Mouse (Mus musculus) layer of hippocampus, adult 2 months (tissue): ENCODE measurements at regions not wholly inside any gene's neighbourhood (a gene's known extent, or its start where the extent isn't known, plus 50 kb on each side); places are given as distances from the start of the nearest gene placed in this dataset.

Experiments used
- DNase-seq, 2 experiments: peaks; one replicate each; pipeline ENCODE4 v3.0.0; 2022; ENCODE audit warnings: low spot score in 2 of 2
- H3K27ac ChIP-seq: fragments of 200-600 bp; 2 replicates; pipeline ENCODE4 v1.8.1; 2022
- H3K4me3 ChIP-seq: fragments of 200-600 bp; 2 replicates; pipeline ENCODE4 v1.8.1; 2022; ENCODE audit warnings: mild to moderate bottlenecking
- CTCF ChIP-seq: fragments of 200-600 bp; conservative IDR thresholded peaks from 2 replicates; pipeline ENCODE4 v1.8.1; 2022; ENCODE audit warnings: antibody characterized with exemption, mild to moderate bottlenecking, moderate library complexity

DNA sequence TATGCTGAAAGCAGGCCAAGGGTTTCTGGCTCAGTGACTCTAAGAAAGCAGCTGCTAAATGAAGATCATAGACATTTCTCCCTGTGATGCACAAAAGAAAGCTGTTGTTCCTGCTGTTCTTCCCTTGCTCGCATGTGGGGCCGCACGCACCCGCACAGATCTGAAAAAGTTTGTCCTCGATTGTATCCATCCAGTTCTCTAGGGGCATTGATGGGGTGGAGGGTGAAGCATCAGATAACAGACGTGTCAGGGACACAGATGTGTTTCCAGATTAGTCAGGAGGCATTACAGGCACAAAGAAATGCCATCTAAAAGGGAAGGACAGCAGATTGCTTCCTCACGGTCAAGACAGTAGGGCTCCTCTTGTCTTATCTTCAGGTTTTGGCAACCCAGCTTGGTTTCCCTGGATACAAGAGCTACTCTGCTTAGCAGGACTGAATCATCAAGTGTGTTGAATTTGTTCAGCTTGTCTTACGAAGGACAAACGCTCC is 2001.3 kb downstream of the Pcdh9 start:
- peak in 1 of 2 experiments; percentile 30 for DNase-seq
- no peak overlapping the region for H3K4me3 ChIP-seq
- TF ChIP-seq CTCF, result no peak
- H3K27ac ChIP-seq, result peak overlapping the region; percentile 25; the same call in 1 of the 2 replicates

DNA sequence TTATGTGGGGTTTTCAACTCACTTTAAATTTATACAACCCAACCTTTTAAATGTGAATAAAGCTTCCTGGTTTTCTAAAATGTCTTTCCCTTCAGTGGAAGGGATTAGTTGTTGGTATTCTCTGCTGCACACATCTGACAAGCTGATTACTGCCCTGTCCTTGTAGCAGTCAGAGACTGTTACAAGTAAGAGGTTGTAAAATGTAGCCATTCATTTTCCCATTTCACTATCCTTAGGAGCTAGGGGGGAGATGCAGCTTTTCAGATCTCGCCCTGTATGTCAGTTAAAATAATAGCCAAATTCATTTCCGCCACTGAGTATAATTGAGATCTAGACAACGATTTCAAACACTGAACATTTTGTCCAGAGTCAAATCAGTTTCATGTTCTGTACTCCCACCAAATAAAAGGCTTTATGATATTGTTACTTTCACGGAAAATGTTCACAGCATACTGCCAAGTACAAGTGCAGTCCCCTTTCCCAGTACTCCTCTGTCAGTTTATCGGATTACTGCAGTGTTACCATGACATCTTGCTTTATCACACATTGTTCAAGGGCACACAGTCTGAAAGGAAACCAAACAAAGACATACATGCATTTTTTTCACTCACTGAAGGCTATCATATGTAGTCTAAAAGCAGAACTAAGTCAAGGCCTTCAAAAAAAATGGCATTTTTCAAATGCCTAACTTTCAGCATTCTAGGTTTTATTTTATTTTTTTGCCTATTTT is 2024.4 kb downstream of the Pcdh9 start:
- H3K27ac ChIP-seq, result no peak overlapping the region
- TF ChIP-seq CTCF, result no peak
- no peak for DNase-seq
- H3K4me3 ChIP-seq, result no peak overlapping the region

DNA sequence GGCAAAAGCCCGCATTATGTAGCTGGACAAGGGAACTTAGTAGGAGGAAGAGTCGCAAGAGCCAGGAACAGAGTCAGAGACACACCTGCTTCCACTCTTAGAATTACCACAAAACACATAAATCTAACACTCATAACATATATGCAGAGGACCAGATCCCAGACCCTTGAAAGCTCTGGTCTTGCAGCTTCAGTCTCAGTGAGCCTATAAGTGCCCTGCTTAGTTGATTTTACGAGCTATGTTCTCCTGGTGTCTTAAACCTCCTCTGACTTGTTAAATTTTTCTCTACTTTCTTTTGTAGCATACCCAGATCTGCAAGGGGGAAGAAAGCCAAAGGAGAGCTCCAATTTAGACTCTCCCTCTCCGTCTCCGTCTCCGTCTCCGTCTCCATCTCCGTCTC is 2038.2 kb downstream of the Pcdh9 start:
- TF ChIP-seq CTCF, result no peak
- DNase-seq, result no peak
- H3K4me3 ChIP-seq, result no peak overlapping the region
- H3K27ac ChIP-seq, result no peak overlapping the region
